Mouse (Mus musculus) midbrain, embryonic 12.5 days (tissue): ENCODE results near the gene Fam227a. TPM values are rescaled to one million over a fixed set of nuclear protein-coding genes. Genes with fewer than 3 reads are reported as not detected.

Experiments
- microRNA-seq: library from miRNA; unstranded; fragments of <30 nt; microRNA quantifications from one replicate; pipeline ENCODE4, GENCODE M21; 2017
- polyA plus RNA-seq: library from polyadenylated mRNA; unstranded; fragments of >200 nt; fragmentation: Nextera tagmentation; extraction: Ambion mirVana; gene quantifications from 2 replicates; pipeline ENCODE4 v1.2.1, GENCODE M21; 2016

Gene Fam227a
- polyA plus RNA-seq, 1 experiment from 2014 or later: 5.4 TPM

Small RNA genes lying within 50 kb of the gene (microRNA-seq; reads per million reads assigned to microRNA genes)
- not detected for gene Gm27903

Other genes starting within 250 kb of the Fam227a start
- gene Csnk1e, start 203.4 kb downstream of the Fam227a start, polyA plus RNA-seq: 267 and 291 TPM in 2 replicates
- gene Kcnj4, start 153.7 kb downstream of the Fam227a start, polyA plus RNA-seq: not detected in 2 replicates
- 18.2 and 26.6 TPM in 2 replicates for gene Kdelr3, start 142.5 kb downstream of the Fam227a start, polyA plus RNA-seq
- 73.6 and 74.9 TPM in 2 replicates for gene Ddx17, start 112.2 kb downstream of the Fam227a start, polyA plus RNA-seq
- gene Dmc1, start 53.8 kb downstream of the Fam227a start, polyA plus RNA-seq: 1.1 and 1.4 TPM in 2 replicates
- 79.7 and 82.0 TPM in 2 replicates for gene Cby1, start 243 bp upstream of the Fam227a start, polyA plus RNA-seq
- 252 and 269 TPM in 2 replicates for gene Tomm22, start 11.9 kb upstream of the Fam227a start, polyA plus RNA-seq
- 24.8 and 27.5 TPM in 2 replicates for gene Josd1, start 29.0 kb upstream of the Fam227a start, polyA plus RNA-seq
- gene Gtpbp1, start 31.9 kb upstream of the Fam227a start, polyA plus RNA-seq: 44.8 and 51.0 TPM in 2 replicates
- 8.0 and 8.7 TPM in 2 replicates for gene Sun2, start 83.6 kb upstream of the Fam227a start, polyA plus RNA-seq
- gene Dnal4, start 118.9 kb upstream of the Fam227a start, polyA plus RNA-seq: 72.4 and 77.9 TPM in 2 replicates
- 8.7 and 11.7 TPM in 2 replicates for gene Nptxr, start 145.8 kb upstream of the Fam227a start, polyA plus RNA-seq
- 0.45 TPM in 1 of 2 replicates, not detected in the other for gene Npcd, start 175.3 kb upstream of the Fam227a start, polyA plus RNA-seq
- gene Cbx6, start 175.7 kb upstream of the Fam227a start, polyA plus RNA-seq: 45.5 and 45.7 TPM in 2 replicates
- gene Apobec3, start 232.7 kb upstream of the Fam227a start, polyA plus RNA-seq: 5.1 and 6.9 TPM in 2 replicates